Mouse (Mus musculus) C2C12 (cell line): ENCODE data around the gene Asah2. TPM values are rescaled to one million over a fixed set of nuclear protein-coding genes. Genes with fewer than 3 reads are reported as not detected.
A peak's percentile ranks its signal among the peaks of the same experiment; 100 is the strongest.

Experiments
- H3K27me3 ChIP-seq: one replicate; pipeline ENCODE4 v1.6.1; 2011; ENCODE audit not compliant: control insufficient read depth, insufficient read depth, insufficient read length
- H3K36me3 ChIP-seq: one replicate; pipeline ENCODE4 v1.6.1; 2011; ENCODE audit not compliant: control insufficient read depth, insufficient read depth
- H3K4me3 ChIP-seq: one replicate; pipeline ENCODE4 v1.5.1; 2011; ENCODE audit warnings: mild to moderate bottlenecking, control low read depth; ENCODE audit not compliant: poor library complexity, insufficient read depth, severe bottlenecking
- H3K79me2 ChIP-seq: one replicate; pipeline ENCODE4 v1.6.1; 2011; ENCODE audit not compliant: control insufficient read depth, insufficient read depth
- H3K79me3 ChIP-seq: one replicate; pipeline ENCODE4 v1.6.1; 2011; ENCODE audit warnings: low read depth, control low read depth
- H3ac ChIP-seq: one replicate; pipeline ENCODE3; 2011; ENCODE audit warnings: low read depth; ENCODE audit not compliant: control insufficient read depth, insufficient read length
- CEBPB ChIP-seq: IDR thresholded peaks from one replicate; pipeline ENCODE4 v1.6.1; 2011; ENCODE audit warnings: low read depth, mild to moderate bottlenecking, control low read depth, moderate library complexity
- CTCF ChIP-seq: IDR thresholded peaks from one replicate; pipeline ENCODE4 v1.5.1; 2011; ENCODE audit not compliant: control insufficient read depth, insufficient read depth, insufficient read length
- FOSL1 ChIP-seq: IDR thresholded peaks from one replicate; pipeline ENCODE4 v1.8.0; 2011; ENCODE audit warnings: mild to moderate bottlenecking, low read length; ENCODE audit not compliant: poor library complexity, insufficient read depth, severe bottlenecking
- MAX ChIP-seq: IDR thresholded peaks from one replicate; pipeline ENCODE4 v1.6.1; 2011; ENCODE audit warnings: mild to moderate bottlenecking, control low read depth
- MYOD1 ChIP-seq: IDR thresholded peaks from one replicate; pipeline ENCODE4 v1.6.1; 2011; ENCODE audit warnings: low read depth; ENCODE audit not compliant: control insufficient read depth, insufficient read length
- MYOG ChIP-seq: IDR thresholded peaks from one replicate; pipeline ENCODE4 v1.6.1; 2011; ENCODE audit not compliant: control insufficient read depth, insufficient read length; ENCODE audit errors: extremely low read depth
- USF1 ChIP-seq: IDR thresholded peaks from one replicate; pipeline ENCODE4 v1.6.1; 2011; ENCODE audit warnings: low read depth, mild to moderate bottlenecking, control low read depth, moderate library complexity
- polyA plus RNA-seq: library from polyadenylated mRNA; unstranded; fragments of >200 nt; fragmentation: generic; extraction: Trizol; gene quantifications from one replicate; pipeline ENCODE4 v1.2.1, GENCODE M21; 2012; ENCODE audit warnings: missing spikeins

Gene Asah2
- polyA plus RNA-seq, 1 experiment = 0.61 TPM

- TF ChIP-seq MAX = no peak
- no peak for TF ChIP-seq CTCF
- no peak for TF ChIP-seq MYOD1
- no peak for TF ChIP-seq MYOG
- no peak for TF ChIP-seq FOSL1
- TF ChIP-seq USF1 = no peak
- Histone ChIP-seq H3K27me3 (no peaks in the 10 kb centered on the region), H3K79me2 (no peaks in the 10 kb centered on the region), H3ac (no peak overlapping the region), H3K36me3 (no peaks in the 10 kb centered on the region), H3K79me3 (no peaks in the 10 kb centered on the region), H3K4me3 (no peak overlapping the region)
Observed at GRCm38 (mm10) chr19:32018053-32018452, 90.0 kb downstream of the Asah2 start.

- no peaks in the 10 kb centered on the region for H3K27me3 ChIP-seq
- H3K36me3 ChIP-seq = no peaks in the 10 kb centered on the region
- H3ac ChIP-seq = no peak overlapping the region
- no peak overlapping the region for H3K4me3 ChIP-seq
- no peaks in the 10 kb centered on the region for H3K79me2 ChIP-seq
- H3K79me3 ChIP-seq = no peaks in the 10 kb centered on the region
- TF ChIP-seq CTCF (no peak), MYOG (no peak), FOSL1 (no peak), CEBPB (no peak), MAX (no peak), MYOD1 (no peak), USF1 (no peak)
Observed at GRCm38 (mm10) chr19:32002623-32003022, 105.4 kb downstream of the Asah2 start.

- no peaks in the 10 kb centered on the region for H3K79me2 ChIP-seq
- no peaks in the 10 kb centered on the region for H3K36me3 ChIP-seq
- H3K4me3 ChIP-seq = no peak overlapping the region
- no peaks in the 10 kb centered on the region for H3K79me3 ChIP-seq
- H3ac ChIP-seq = no peak overlapping the region
- TF ChIP-seq FOSL1 (no peak), MYOD1 (no peak), CEBPB (no peak), USF1 (no peak), CTCF (no peak), MAX (no peak), MYOG (no peak)
- no peaks in the 10 kb centered on the region for H3K27me3 ChIP-seq
Observed at GRCm38 (mm10) chr19:31996916-31997315, 111.1 kb downstream of the Asah2 start.

GRCm38 (mm10) chr19:31991057-31991456 is 117.0 kb downstream of the Asah2 start:
- TF ChIP-seq MAX = no peak
- no peak for TF ChIP-seq CEBPB
- TF ChIP-seq MYOG = no peak
- TF ChIP-seq CTCF = no peak
- no peak for TF ChIP-seq MYOD1
- TF ChIP-seq FOSL1 = no peak
- no peak for TF ChIP-seq USF1
- H3K79me2 ChIP-seq = no peaks in the 10 kb centered on the region
- H3K27me3 ChIP-seq = no peaks in the 10 kb centered on the region

GRCm38 (mm10) chr19:31975882-31976281 is 132.1 kb downstream of the Asah2 start:
- H3K4me3 ChIP-seq = no peak overlapping the region
- H3K79me3 ChIP-seq = no peaks in the 10 kb centered on the region
- TF ChIP-seq FOSL1 (no peak), USF1 (no peak), CEBPB (no peak), CTCF (no peak), MAX (no peak), MYOD1 (no peak), MYOG (no peak)
- H3K79me2 ChIP-seq = no peaks in the 10 kb centered on the region
- no peaks in the 10 kb centered on the region for H3K36me3 ChIP-seq
- no peaks in the 10 kb centered on the region for H3K27me3 ChIP-seq
- H3ac ChIP-seq = no peak overlapping the region

More at GRCm38 (mm10) chr19:31991057-31991456, 117.0 kb downstream of the Asah2 start:
- Histone ChIP-seq H3K36me3 (no peaks in the 10 kb centered on the region), H3K4me3 (no peak overlapping the region), H3ac (no peak overlapping the region), H3K79me3 (no peaks in the 10 kb centered on the region)

GRCm38 (mm10) chr19:31971998-31972397 is 136.0 kb downstream of the Asah2 start:
- Histone ChIP-seq H3K36me3 (no peaks in the 10 kb centered on the region), H3K79me3 (no peaks in the 10 kb centered on the region), H3K4me3 (no peak overlapping the region), H3K27me3 (no peaks in the 10 kb centered on the region), H3ac (no peak overlapping the region), H3K79me2 (no peaks in the 10 kb centered on the region)
- peak; percentile 26 for TF ChIP-seq MAX
- TF ChIP-seq CTCF = peak; percentile 85
- TF ChIP-seq MYOG = no peak
